Mouse (Mus musculus): ENCODE measurements around the gene Trappc6b.
A peak's percentile ranks its signal among the peaks of the same experiment; 100 is the strongest.
"Not testable (repeated sequence)": the region's sequence is repeated elsewhere in the genome, so short reads cannot be mapped to it uniquely, and the experiment has no call there.

Trappc6b gene

GRCm38 (mm10) chr12:59060993-59061595, at the start of gene Trappc6b:
Gene Trappc6b, minus strand, starts transcription at chr12:59061472.
- DNase-seq, result peak; percentile 80 to 88

- DNase-seq, result no peak
These were observed 46.7 kb upstream of the Trappc6b start for GRCm38 (mm10) chr12:59107926-59108325.

DNA sequence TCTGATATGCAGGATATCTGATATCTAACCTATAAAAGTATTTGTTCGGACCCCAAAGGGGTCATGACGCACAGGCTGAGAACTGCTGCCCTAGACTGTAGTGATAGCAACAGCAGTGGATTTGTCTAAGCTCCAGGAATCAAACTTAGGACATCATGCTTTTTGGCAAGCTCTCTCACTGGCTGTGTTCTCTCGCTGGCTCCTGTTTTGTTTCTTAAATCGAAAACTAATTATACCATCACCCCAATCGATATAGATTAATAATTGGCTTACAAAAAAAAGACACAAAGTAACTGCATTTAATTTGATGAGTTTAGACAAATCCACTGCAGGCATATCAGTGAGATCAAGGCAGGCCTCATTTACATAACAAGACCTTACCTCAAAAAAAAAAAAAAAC, 45.2 kb upstream of the Trappc6b start:
- DNase-seq, result no peak

GRCm38 (mm10) chr12:59105914-59106313, 44.6 kb upstream of the Trappc6b start:
- no peak for DNase-seq

GRCm38 (mm10) chr12:59104771-59105170, 43.5 kb upstream of the Trappc6b start:
- DNase-seq, result no peak

GRCm38 (mm10) chr12:59095104-59096025, 34.1 kb upstream of the Trappc6b start, which contains the start of gene Mia2:
Gene Mia2, plus strand, starts transcription at chr12:59095799.
- DNase-seq, result peak; percentile 5 to 7

GRCm38 (mm10) chr12:59093543-59093942, 32.3 kb upstream of the Trappc6b start:
- no peak for DNase-seq

DNA sequence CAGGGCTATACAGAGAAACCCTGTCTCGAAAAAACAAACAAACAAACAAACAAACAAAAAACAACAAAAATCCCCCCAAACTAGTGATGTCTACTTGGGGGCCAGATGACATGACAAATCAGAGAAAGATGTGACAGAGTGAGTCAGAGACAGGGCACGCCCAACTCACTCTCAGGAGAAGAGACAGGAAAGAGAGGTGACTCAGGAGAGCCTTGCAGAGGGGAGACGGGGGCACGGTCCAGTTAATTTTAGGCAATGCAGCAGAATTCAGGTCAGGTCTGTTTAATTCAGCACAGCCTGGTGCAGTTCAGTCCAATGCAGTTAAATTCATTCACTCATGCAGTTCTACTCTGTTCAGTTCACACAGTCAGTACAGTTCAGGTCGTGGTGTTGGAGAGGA, 24.9 kb upstream of the Trappc6b start:
- no peak for DNase-seq

GRCm38 (mm10) chr12:59084446-59084845, 23.2 kb upstream of the Trappc6b start:
- DNase-seq, result no peak

- no peak for DNase-seq
These were observed 19.2 kb upstream of the Trappc6b start for GRCm38 (mm10) chr12:59080461-59080860.

DNA sequence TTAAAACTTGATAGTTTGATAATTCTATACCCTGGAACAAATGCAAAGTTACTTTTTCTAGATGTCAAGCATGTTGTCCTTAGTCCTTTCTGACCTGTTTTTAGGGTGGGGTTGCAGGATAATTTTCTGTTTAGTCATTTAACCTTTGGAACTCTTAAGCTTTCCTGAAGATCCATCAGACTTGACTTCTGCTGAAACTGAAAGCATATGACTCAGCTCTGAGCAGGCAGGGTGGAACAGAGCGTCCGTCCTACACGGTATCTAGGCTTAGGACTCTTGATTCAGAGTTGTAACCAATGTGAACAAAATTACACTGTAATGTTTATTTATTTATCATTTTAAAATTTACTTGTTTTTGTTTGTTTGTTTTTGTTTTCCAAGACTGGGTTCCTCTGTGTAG, 16.6 kb upstream of the Trappc6b start:
- no peak for DNase-seq

DNA sequence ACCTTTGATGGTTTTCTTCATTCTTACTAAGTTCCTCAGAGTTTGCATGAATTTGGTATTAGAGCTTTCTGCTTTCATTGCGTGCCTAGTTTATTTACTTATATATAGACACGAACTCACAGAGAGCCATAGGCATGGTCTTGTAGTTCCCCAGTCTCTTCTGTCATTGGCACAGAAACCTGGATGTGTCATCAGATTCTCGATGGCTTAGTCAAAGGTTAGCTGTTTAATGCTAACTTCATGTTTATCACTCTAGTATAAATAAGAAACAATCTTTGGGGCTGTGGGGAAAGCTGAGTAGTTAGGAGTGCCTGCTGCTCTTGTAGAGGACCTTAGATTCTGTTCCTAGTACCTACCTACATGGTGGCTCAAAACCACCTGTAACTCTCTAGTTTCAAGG, 15.7 kb upstream of the Trappc6b start:
- DNase-seq, result no peak

DNA sequence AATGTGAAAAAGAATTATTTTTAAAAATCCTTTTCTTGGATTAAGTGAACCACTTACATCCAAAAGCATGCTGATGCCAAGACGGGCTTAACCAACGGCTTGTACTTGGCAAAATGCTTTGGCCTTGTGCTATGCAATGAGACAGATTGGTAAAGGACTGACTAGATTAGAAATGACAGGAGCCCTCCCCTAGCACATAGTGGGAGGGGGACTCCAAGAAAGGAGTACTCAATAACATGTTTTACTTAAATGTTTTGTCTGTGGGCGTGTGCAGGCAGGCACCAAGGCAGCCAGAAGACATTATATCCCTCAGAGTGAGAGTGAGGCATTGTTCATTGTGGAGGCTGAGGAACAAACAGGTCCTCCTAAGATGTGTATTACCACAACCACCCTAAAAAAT, 12.8 kb upstream of the Trappc6b start:
- no peak for DNase-seq

DNA sequence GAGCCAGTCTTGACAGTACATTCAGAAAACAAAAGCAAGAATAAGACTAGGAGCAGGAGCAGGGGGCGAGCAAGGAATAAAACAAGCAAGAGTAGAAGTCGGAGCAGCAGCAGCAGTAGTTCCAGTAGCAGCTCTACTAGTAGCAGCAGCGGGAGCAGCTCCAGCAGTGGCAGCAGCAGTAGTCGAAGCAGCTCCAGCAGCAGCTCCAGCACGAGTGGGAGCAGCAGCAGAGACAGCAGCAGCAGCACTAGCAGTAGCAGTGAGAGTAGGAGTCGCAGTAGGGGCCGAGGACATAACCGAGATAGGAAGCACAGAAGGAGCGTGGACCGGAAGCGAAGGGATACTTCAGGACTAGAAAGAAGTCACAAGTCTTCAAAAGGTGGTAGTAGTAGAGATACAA, 11.0 kb upstream of the Trappc6b start:
- DNase-seq, result no peak

GRCm38 (mm10) chr12:59068791-59069190, 7.5 kb upstream of the Trappc6b start:
- DNase-seq, result no peak

GRCm38 (mm10) chr12:59067095-59067494, 5.8 kb upstream of the Trappc6b start:
- DNase-seq, result no peak

DNA sequence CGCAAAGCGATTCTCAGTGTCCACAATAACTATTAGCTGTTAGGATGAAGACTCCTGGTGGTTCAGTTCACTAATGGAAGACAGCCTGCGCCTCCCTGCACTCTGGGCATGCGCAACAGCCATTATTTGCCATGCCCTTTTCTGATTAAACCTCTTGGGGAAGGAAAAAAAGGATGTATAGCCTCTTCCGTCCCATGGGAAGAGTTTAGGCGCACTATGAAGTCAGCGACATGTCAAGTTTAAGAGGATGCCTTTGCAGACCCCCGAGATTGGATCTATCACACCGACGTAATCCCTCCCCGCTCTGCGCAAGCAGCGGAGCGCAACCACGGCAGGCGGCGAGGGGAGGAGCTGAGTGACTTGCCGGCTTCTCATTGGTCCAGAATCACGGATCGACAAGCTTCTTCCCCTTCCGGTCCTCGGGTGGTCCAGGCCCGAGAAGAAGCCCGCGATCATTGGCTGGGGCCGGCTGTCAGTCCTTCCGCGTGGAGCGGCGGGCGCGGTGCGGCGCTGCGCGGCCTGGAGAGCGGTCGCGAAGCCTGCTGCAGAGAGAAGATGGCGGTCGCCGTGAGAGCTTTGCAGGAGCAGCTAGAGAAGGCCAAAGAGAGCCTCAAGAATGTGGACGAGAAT, 5.3 kb upstream of the Trappc6b start, which contains the start of gene Pnn:
TSS of gene Pnn (plus strand) at position 437 of the 630 bp plus-strand sequence.
- DNase-seq, result peak; percentile 98

DNA sequence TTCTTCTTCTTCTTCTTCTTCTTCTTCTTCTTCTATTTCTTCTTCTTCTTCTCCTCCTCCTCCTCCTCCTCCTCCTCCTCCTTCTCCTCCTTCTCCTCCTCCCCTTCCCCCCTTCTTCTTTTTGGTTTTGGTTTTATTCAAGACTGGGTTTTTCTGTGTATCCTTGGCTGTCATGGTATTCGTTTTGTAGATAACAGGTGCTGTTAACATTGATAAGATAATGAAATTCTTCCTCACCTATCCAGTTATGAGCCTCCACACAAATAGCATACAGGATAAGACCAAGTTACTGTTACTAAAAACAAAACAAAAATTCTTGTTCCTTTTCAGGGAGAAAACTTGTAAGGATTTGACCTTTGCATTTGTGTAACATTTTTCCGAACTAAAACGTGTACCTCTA, 4.5 kb upstream of the Trappc6b start:
- DNase-seq, result no peak

- no peak for DNase-seq
These were observed 3.6 kb upstream of the Trappc6b start for GRCm38 (mm10) chr12:59064837-59065236.

GRCm38 (mm10) chr12:59060322-59060721, 950 bp downstream of the Trappc6b start:
- no peak for DNase-seq

GRCm38 (mm10) chr12:59058242-59058641, 3.0 kb downstream of the Trappc6b start:
- DNase-seq, result not testable (repeated sequence)

- DNase-seq, result no peak
These were observed 5.0 kb downstream of the Trappc6b start for GRCm38 (mm10) chr12:59056222-59056621.

DNA sequence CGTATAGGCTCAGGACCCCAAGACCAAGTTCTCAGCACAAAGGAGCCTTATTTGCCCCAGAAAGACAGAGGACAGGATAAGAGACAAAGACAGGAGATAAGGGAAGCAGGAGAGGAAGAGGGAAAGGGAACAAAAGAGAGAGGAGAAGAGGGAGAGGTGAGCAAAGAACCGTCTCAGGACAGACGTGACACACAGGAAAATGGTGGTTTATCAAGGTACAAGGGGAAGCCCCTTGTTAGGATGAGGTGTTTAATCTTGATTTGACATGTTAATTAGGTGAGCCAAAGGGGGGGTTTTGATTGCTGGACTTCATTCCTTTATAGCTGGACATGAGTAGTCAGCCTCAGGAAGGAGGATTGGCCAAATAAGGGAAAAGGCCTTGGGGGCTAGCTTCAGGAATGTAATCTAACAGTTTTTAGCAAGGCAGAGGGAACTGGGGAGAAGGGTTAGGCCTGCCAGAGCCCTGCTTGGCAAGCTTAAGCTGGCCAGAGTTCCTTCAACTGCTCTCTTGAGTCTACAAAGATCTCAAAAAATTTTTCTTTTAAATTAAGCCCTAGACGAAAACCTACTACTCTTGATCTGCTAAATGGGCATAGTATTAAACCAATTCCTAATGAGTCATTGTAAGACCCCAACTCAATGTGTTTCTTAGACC, 5.9 kb downstream of the Trappc6b start:
- DNase-seq, result no peak

Data from lung, adult 18-20 months (tissue).